Mouse (Mus musculus): Measurements from ENCODE around the gene Atp2b4.

The Atp2b4 gene

GRCm38 (mm10) chr1:133800948-133801393, at the start of gene Atp2b4:
TSS of gene Atp2b4 (minus strand) at chr1:133801041.
- DNase-seq (ENCODE audit: low read depth, low spot score) = peak; percentile 91

- DNase-seq (ENCODE audit: low read depth, low spot score) = no peak
These were observed 43.9 kb upstream of the Atp2b4 start for GRCm38 (mm10) chr1:133844734-133845133.

GRCm38 (mm10) chr1:133843900-133844299, 43.1 kb upstream of the Atp2b4 start:
- no peak for DNase-seq (ENCODE audit: low read depth, low spot score)

- DNase-seq (ENCODE audit: low read depth, low spot score) = no peak
These were observed 42.5 kb upstream of the Atp2b4 start for GRCm38 (mm10) chr1:133843370-133843769.

- DNase-seq (ENCODE audit: low read depth, low spot score) = peak; percentile 78
These were observed 41.4 kb upstream of the Atp2b4 start for GRCm38 (mm10) chr1:133842074-133842725.

- DNase-seq (ENCODE audit: low read depth, low spot score) = peak; percentile 78
These were observed 40.5 kb upstream of the Atp2b4 start for GRCm38 (mm10) chr1:133841171-133841926.

- DNase-seq (ENCODE audit: low read depth, low spot score) = no peak
These were observed 39.7 kb upstream of the Atp2b4 start for GRCm38 (mm10) chr1:133840530-133840929.

GRCm38 (mm10) chr1:133834309-133834708, 33.5 kb upstream of the Atp2b4 start:
- DNase-seq (ENCODE audit: low read depth, low spot score) = no peak

GRCm38 (mm10) chr1:133832781-133833180, 31.9 kb upstream of the Atp2b4 start:
- no peak for DNase-seq (ENCODE audit: low read depth, low spot score)

GRCm38 (mm10) chr1:133826193-133826592, 25.4 kb upstream of the Atp2b4 start:
- DNase-seq (ENCODE audit: low read depth, low spot score) = no peak

- no peak for DNase-seq (ENCODE audit: low read depth, low spot score)
These were observed 24.7 kb upstream of the Atp2b4 start for GRCm38 (mm10) chr1:133825543-133825942.

- DNase-seq (ENCODE audit: low read depth, low spot score) = no peak
These were observed 24.3 kb upstream of the Atp2b4 start for GRCm38 (mm10) chr1:133825140-133825539.

GRCm38 (mm10) chr1:133821144-133821543, 20.3 kb upstream of the Atp2b4 start:
- peak; percentile 65 for DNase-seq (ENCODE audit: low read depth, low spot score)

- DNase-seq (ENCODE audit: low read depth, low spot score) = peak; percentile 26
These were observed 19.3 kb upstream of the Atp2b4 start for GRCm38 (mm10) chr1:133820100-133820499.

GRCm38 (mm10) chr1:133818531-133818930, 17.7 kb upstream of the Atp2b4 start:
- no peak for DNase-seq (ENCODE audit: low read depth, low spot score)

- DNase-seq (ENCODE audit: low read depth, low spot score) = peak; percentile 86
These were observed 15.1 kb upstream of the Atp2b4 start for GRCm38 (mm10) chr1:133815747-133816491.

GRCm38 (mm10) chr1:133809376-133809775, 8.5 kb upstream of the Atp2b4 start:
- no peak for DNase-seq (ENCODE audit: low read depth, low spot score)

GRCm38 (mm10) chr1:133808020-133808419, 7.2 kb upstream of the Atp2b4 start:
- DNase-seq (ENCODE audit: low read depth, low spot score) = no peak

GRCm38 (mm10) chr1:133801743-133802142, 902 bp upstream of the Atp2b4 start:
- peak; percentile 55 for DNase-seq (ENCODE audit: low read depth, low spot score)

- DNase-seq (ENCODE audit: low read depth, low spot score) = no peak
These were observed 329 bp downstream of the Atp2b4 start for GRCm38 (mm10) chr1:133800512-133800911.

GRCm38 (mm10) chr1:133799686-133800445, 975 bp downstream of the Atp2b4 start:
- DNase-seq (ENCODE audit: low read depth, low spot score) = peak; percentile 47

Measured in CD4-positive helper T cell, adult 2 months (primary cell).